In the genomic region with DNA sequence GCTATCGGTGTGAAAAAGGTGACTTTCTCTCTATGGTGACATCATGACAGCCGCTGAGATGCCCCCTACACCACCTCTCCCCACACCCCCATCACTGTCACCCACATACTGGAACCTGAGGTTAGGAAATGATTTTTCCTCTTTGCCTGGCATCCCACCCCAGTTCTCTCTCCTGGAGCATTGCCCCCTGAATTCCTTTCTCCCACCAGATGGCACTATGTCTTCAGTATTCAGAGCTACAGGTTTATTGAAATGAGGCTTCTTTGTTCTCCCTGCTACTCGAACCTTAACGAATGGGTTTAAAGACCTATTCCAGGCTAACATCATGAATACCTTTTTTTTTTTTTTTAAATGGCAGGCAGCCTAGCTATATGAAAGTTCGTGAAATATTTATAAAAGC, we compare ENCODE assay signal across 9 mouse cellular contexts.
DNase-seq lines count a peak whose midpoint lies in the region; ATAC-seq and TF ChIP-seq lines count a peak whose summit lies in the region.
"Had no signal": no experiment of that assay in that cellular context is flagged by ENCODE, and none has a peak within 500 bp of the region (broad histone marks: within the 10 kb centered on the region; RNA-seq: fewer than 3 reads in every experiment).

No protein-coding gene starts in this region.

- WGBS in heart, embryonic 10.5 days, result 27% methylated on average over 5 of the region's 5 CpGs
- 38% methylated on average over 5 of the region's 5 CpGs for WGBS in embryonic facial prominence, embryonic 11.5 days
- WGBS in kidney, postnatal 0 days, result 31% methylated on average over 5 of the region's 5 CpGs
- WGBS in neural tube, embryonic 13.5 days, result 30% methylated on average over 5 of the region's 5 CpGs

- H3K9me3 ChIP-seq in heart, embryonic 10.5 days, result no peaks in the 10 kb centered on the region
- H3K9me3 ChIP-seq in E14TG2a.4 (ENCODE audit: low read length), result no peaks in the 10 kb centered on the region
- no peaks in the 10 kb centered on the region for H3K9me3 ChIP-seq in embryonic facial prominence, embryonic 11.5 days (replicated peaks; ENCODE audit: control insufficient read depth, low read length)
- no peaks in the 10 kb centered on the region for H3K9me3 ChIP-seq in kidney, postnatal 0 days (replicated peaks; ENCODE audit: low read length)
- H3K9me3 ChIP-seq in neural tube, embryonic 13.5 days, result no peaks in the 10 kb centered on the region
- H3K9me3 ChIP-seq: embryonic facial prominence, embryonic 15.5 days had no signal

- no peak overlapping the region for H3K4me2 ChIP-seq in embryonic facial prominence, embryonic 11.5 days (ENCODE audit: low read depth, low read length)
- H3K4me2 ChIP-seq in kidney, postnatal 0 days (ENCODE audit: low read length), result no peak overlapping the region
- no peak overlapping the region for H3K4me2 ChIP-seq in neural tube, embryonic 13.5 days
- H3K4me2 ChIP-seq: embryonic facial prominence, embryonic 15.5 days had no signal

- peaks cover 12% of the 10 kb centered on the region for H3K4me1 ChIP-seq in heart, embryonic 10.5 days
- H3K4me1 ChIP-seq in E14TG2a.4 (replicated peaks; ENCODE audit: low read depth, low read length), result no peaks in the 10 kb centered on the region
- H3K4me1 ChIP-seq in embryonic facial prominence, embryonic 11.5 days (ENCODE audit: control insufficient read depth, insufficient read depth, low read length), result no peaks in the 10 kb centered on the region
- H3K4me1 ChIP-seq in kidney, postnatal 0 days (replicated peaks; ENCODE audit: insufficient read depth, low read length), result no peaks in the 10 kb centered on the region
- no peaks in the 10 kb centered on the region for H3K4me1 ChIP-seq in neural tube, embryonic 13.5 days (replicated peaks)
- H3K4me1 ChIP-seq: embryonic facial prominence, embryonic 15.5 days had no signal

- DNase-seq in heart, adult 11 months, result peak; percentile 64
- DNase-seq in heart, embryonic 10.5 days (ENCODE audit: low spot score), result no peak
- DNase-seq in embryonic facial prominence, embryonic 11.5 days (ENCODE audit: low spot score), result peak; percentile 77
- DNase-seq in kidney, postnatal 0 days (ENCODE audit: low spot score), result peak; percentile 82

- no peak overlapping the region for H3K4me3 ChIP-seq in heart, embryonic 10.5 days
- H3K4me3 ChIP-seq in E14TG2a.4 (replicated peaks; ENCODE audit: low read length), result no peak overlapping the region
- no peak overlapping the region for H3K4me3 ChIP-seq in embryonic facial prominence, embryonic 11.5 days (ENCODE audit: low read depth, low read length)
- no peak overlapping the region for H3K4me3 ChIP-seq in kidney, postnatal 0 days (replicated peaks; ENCODE audit: low read depth, low read length)
- no peak overlapping the region for H3K4me3 ChIP-seq in neural tube, embryonic 13.5 days
- H3K4me3 ChIP-seq: embryonic facial prominence, embryonic 15.5 days had no signal

- H3K36me3 ChIP-seq in heart, embryonic 10.5 days, result no peaks in the 10 kb centered on the region
- no peaks in the 10 kb centered on the region for H3K36me3 ChIP-seq in E14TG2a.4 (ENCODE audit: insufficient read depth, low read length)
- no peaks in the 10 kb centered on the region for H3K36me3 ChIP-seq in embryonic facial prominence, embryonic 11.5 days (replicated peaks; ENCODE audit: control insufficient read depth, insufficient read depth, low read depth, low read length)
- no peaks in the 10 kb centered on the region for H3K36me3 ChIP-seq in kidney, postnatal 0 days (ENCODE audit: insufficient read depth, low read length)
- H3K36me3 ChIP-seq in neural tube, embryonic 13.5 days, result no peaks in the 10 kb centered on the region
- H3K36me3 ChIP-seq: embryonic facial prominence, embryonic 15.5 days had no signal

- H3K27ac ChIP-seq in heart, embryonic 10.5 days, result no peak overlapping the region
- no peak overlapping the region for H3K27ac ChIP-seq in embryonic facial prominence, embryonic 11.5 days (replicated peaks; ENCODE audit: low read depth, low read length)
- no peak overlapping the region for H3K27ac ChIP-seq in kidney, postnatal 0 days
- no peak overlapping the region for H3K27ac ChIP-seq in neural tube, embryonic 13.5 days (replicated peaks)
- H3K27ac ChIP-seq: embryonic facial prominence, embryonic 15.5 days had no signal

- peak; percentile 35 for TF ChIP-seq CTCF in E14TG2a.4 (conservative IDR thresholded peaks at IDR 0.05; ENCODE audit: low read length)
- TF ChIP-seq CTCF in kidney, postnatal 0 days (IDR thresholded peaks at IDR 0.05; ENCODE audit: low read depth), result peak; percentile 77

- ATAC-seq in embryonic facial prominence, embryonic 11.5 days (replicated peaks; ENCODE audit: insufficient number of reproducible peaks, low FRiP score, low TSS enrichment, low read depth), result no peak
- ATAC-seq in kidney, postnatal 0 days (replicated peaks; ENCODE audit: low FRiP score, low read depth), result no peak
- peak; percentile 81 for ATAC-seq in neural tube, embryonic 13.5 days (ENCODE audit: low read depth)
- ATAC-seq in megakaryocyte-erythroid progenitor cell, adult 5-6 weeks (replicated peaks; ENCODE audit: low FRiP score, low TSS enrichment, poor library complexity, severe bottlenecking), result no peak
- ATAC-seq in cerebellum, adult (ENCODE audit: insufficient number of reproducible peaks, low FRiP score, low TSS enrichment), result no peak

- H3K9ac ChIP-seq in embryonic facial prominence, embryonic 11.5 days (replicated peaks; ENCODE audit: low read length), result no peak overlapping the region
- no peak overlapping the region for H3K9ac ChIP-seq in kidney, postnatal 0 days (ENCODE audit: low read depth, low read length)
- H3K9ac ChIP-seq in neural tube, embryonic 13.5 days, result no peak overlapping the region
- H3K9ac ChIP-seq: embryonic facial prominence, embryonic 15.5 days had no signal

- no peaks in the 10 kb centered on the region for H3K27me3 ChIP-seq in heart, embryonic 10.5 days (ENCODE audit: insufficient read depth, poor library complexity, severe bottlenecking)
- H3K27me3 ChIP-seq in E14TG2a.4 (ENCODE audit: insufficient read depth, low read length), result no peaks in the 10 kb centered on the region
- no peaks in the 10 kb centered on the region for H3K27me3 ChIP-seq in embryonic facial prominence, embryonic 11.5 days (ENCODE audit: control insufficient read depth, insufficient read depth, low read length)
- H3K27me3 ChIP-seq in kidney, postnatal 0 days (ENCODE audit: insufficient read depth, low read length), result no peaks in the 10 kb centered on the region
- no peaks in the 10 kb centered on the region for H3K27me3 ChIP-seq in neural tube, embryonic 13.5 days
- H3K27me3 ChIP-seq: embryonic facial prominence, embryonic 15.5 days had no signal
